Mouse (Mus musculus) liver, adult (tissue): ENCODE measurements around the gene Dzip1l.

Source experiments
- GATA4 ChIP-seq: IDR thresholded peaks from 2 replicates; pipeline ENCODE4 v1.6.1; 2014; ENCODE audit warnings: mild to moderate bottlenecking, low read length; ENCODE audit not compliant: insufficient replicate concordance

Dzip1l gene

DNA sequence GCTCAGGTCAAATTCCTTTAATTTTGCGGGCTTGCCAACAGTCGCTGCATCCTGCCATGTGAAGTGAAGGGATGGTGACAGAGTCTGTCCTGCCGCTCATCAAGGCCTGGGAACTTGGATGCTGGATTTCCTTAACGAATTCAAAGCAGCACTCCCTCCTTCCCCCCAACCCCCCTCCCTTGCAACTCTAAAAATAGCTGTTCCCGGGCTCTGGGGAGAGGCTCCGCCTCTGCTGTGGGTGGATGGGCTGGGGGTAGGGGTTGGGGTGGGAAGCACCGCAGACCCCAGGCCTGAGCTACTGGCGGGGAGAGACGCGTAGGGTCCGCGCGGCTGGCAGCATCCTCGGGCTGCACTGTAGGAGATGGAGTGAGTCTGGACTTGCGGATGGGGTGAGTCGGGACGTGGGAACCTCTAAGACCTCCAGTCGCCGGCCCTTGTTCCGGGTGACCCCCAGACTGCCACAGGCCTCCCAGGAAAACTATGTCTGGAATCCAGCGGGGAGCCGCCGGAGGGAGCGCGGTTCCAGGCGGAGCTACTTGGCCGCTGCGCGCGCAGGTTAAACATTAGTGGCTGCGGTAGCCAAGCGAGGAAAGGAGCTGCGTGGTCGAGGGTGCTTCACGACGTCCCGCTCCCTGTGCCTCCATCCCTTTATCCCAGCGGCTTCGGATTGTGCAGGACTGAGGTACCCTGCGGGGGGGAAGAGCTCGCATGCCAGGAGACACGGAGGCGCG, at the start of gene Dzip1l:
Gene Dzip1l (plus strand): TSS at position 216 of the 731 bp plus-strand sequence.
- TF ChIP-seq GATA4, result no peak

DNA sequence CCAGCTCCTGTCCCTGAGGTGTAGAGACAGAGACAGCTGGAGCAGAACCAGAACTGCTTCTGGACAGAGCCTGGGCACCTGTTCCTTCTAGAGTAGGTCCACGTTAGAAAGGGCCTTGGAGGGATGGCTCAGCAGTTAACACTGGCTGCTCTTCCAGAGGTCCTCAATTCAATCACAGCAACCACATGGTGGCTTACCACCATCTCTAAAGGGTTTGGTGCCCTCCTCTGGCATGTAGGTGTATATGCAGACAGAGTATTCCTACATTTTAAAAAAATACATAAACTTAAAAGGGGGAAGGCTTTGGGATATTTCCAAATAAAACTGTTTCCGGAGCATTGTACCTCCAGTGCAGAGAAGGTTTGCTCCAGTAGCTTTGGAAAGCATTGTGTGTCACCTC, 48.6 kb upstream of the Dzip1l start:
- TF ChIP-seq GATA4, result no peak

DNA sequence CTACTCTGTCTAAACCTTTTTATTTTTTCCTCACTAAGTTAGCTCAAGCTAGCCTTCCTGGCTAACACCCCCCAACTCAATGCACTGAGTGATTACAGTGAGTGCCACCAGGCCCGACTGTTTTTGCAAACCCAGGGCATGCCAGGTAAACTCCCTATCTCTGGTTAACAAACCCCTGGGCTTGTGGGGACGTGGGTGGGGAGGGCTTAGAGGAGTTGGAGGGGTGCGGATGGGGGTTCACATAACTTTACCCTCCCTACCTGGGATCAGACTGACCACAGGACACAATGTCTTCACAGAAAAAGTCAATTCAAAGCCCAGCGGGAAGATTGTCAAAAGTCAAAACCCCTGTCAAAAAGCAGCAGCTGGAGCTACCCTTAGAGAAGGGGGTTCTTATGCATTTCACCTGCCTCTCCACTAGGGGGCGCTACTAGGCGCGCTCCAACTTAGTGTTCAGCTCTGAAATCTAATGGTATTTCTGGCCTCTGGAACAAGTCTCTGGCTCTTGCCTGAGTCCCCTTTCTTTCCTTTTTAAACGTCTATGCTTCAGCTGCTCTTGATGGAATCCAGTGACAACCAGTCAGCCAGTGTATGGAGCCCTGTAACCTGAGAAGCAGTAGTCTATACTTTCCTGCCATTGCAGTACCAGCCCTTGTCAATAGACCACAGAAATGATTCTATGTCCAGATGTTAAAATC, 41.6 kb upstream of the Dzip1l start:
- TF ChIP-seq GATA4, result no peak

DNA sequence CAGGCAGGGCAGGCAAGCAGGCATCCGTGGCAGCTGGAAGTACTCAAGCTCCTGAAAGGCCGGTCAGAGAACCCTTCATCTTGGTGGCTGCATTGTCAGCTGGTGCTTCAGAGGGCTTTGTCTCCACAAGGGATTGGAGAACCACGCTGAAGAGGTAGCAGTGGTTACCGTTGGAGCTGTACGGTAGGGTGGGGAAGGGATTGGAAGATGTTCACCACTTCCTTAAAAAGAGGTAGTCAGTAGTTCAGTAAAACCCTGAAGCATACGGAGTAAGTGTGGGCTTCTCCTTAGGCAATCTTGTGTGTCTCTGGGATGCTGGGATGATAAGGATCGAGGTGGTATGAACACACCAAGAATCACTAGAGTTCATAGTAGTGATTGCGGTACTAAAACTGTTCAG, 38.2 kb upstream of the Dzip1l start:
- TF ChIP-seq GATA4, result no peak

DNA sequence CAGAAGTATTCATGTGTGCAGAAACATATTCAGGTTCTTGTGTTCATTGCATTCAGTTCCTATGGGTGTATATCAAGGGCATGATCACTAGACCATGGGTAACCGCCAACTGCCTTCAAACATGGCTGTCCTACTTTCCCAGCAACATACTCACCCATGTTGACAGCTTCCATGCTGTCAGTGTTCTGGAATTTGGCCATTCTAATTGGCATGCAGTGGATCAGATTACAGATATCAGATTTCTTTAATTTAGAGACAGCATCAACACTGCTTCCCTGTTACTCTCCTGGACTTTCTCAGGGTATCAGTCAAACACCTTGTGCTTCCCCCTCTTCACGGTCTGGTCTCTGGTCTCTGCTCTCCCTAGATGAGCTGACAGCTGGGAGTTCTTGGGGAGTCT, 25.7 kb upstream of the Dzip1l start:
- no peak for TF ChIP-seq GATA4

DNA sequence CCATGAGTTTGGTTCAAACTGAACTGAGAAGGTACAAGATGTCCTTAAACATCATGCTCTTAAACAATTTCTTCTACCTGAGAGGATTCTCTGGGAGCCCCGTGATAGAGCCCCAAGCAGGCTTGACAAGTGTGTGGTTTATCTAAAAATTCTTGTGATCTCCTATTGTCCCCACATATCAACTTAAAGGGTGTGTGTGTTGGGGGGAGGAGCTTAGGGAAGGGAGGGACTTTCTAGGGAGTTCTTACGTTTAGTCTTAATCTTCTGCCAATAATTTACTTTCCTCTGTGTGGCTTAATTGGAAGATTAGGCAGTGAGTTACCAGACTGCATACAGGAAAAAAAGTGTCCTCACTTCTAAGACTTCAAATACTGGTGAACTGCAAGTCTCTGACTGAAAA, 17.1 kb upstream of the Dzip1l start, which contains the start of gene A4gnt:
Gene A4gnt (plus strand): TSS at position 301 of the 400 bp plus-strand sequence.
- no peak for TF ChIP-seq GATA4

DNA sequence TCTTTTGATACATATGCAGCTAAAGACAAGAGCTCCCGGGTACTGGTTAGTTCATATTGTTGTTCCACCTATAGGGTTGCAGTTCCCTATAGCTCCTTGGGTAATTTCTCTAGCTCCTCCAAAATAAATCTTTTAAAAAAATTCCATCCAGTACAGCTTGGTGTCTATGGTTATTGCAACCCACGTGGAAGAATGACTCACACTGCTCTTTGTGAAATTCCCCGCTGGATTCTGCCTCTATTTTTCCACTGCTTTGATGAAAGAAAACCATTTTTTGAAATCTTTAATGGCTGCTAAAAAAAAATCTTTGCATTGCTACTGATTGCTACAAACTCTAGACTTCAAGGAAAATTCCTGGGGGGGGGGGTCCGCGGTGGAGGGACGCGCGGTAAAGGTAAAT, 9.6 kb upstream of the Dzip1l start:
- no peak for TF ChIP-seq GATA4

DNA sequence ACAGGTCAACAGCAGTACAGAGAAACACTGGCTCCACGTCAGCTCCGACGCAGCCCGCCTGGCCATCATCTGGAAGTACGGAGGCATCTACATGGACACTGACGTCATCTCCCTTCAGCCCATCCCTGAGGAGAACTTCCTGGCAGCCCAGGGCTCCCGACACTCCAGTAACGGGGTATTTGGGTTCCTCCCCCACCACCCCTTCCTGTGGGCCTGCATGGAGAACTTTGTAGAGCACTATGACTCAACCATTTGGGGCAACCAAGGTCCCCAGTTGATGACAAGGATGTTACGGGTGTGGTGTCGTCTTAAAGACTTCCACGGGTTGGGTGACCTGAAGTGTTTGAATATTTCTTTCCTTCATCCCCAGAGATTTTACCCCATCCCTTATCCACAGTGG, 9.1 kb upstream of the Dzip1l start:
- no peak for TF ChIP-seq GATA4

DNA sequence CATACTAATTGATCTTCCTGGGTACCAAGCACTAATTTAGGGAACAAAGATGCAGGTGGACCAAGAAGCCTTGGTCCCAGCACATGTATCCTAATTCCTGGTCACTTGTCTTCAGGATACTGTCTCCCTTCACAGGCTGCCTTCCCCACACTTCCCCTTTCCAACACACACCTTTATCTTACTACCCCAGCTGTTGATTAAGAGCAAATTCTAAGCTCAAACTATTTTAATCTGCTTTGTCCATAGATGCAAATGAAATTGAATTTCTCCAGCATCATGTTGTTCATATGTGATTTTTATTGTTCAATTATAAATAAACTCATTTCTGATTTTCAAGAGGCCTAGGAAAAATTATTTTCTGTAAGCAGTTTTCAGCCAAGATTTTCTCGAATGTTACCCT, 7.3 kb upstream of the Dzip1l start:
- TF ChIP-seq GATA4, result no peak

DNA sequence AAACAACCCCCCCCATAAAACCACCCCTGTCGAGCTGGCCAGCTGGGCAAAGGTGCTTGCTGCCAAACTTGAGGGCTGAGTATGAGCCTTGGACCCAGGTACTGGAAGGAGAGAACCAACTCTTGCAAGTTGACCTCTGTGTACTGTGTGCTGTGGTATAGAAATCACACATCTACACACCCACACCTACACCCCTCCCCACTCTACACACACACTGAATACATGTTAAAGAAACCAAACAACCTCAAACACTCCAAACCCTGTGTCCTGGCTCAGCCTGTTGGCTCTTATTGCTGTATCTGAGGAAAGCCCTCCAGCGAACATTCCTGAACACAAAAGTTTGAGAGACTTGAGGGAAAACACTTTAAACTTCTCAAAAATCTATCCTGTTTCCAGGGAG, 6.3 kb upstream of the Dzip1l start:
- TF ChIP-seq GATA4, result no peak

DNA sequence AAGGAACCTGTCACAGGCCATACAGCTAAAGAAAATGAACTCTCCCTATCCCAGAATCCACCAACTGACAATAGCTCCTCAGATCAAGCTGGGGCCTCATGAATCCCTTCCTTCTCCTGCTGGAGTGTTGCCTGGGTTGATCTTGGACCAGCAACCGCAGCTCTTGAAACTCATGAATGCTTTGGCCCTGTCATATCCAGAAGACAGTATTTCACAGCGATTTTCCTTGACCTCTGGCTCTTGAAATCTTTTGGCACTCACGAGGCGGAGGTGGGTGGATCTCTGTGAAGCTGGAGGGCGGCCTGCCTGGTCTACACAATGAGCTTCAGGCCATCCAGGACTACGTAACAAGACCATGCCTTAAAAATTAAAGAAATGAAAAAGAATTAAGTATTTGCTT, 5.2 kb upstream of the Dzip1l start:
- no peak for TF ChIP-seq GATA4

DNA sequence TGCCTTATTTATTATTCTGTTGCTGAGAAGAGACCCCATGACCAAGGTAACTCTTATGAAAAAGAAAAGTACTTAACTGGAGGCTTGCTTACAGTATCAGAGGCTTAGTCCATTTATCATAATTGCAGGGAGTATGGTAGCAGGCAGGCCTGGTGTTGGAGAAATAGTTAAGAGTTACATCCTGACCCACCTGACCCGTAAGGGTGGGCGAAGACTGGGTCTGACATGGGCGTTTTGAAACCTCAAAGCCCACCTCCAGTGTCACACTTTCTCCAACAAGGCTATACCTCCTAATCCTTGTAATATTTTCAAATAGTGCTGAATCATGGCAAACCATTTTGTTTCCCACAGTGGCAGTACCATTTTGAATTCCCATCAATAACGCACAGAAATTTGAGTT, 715 bp upstream of the Dzip1l start:
- no peak for TF ChIP-seq GATA4

DNA sequence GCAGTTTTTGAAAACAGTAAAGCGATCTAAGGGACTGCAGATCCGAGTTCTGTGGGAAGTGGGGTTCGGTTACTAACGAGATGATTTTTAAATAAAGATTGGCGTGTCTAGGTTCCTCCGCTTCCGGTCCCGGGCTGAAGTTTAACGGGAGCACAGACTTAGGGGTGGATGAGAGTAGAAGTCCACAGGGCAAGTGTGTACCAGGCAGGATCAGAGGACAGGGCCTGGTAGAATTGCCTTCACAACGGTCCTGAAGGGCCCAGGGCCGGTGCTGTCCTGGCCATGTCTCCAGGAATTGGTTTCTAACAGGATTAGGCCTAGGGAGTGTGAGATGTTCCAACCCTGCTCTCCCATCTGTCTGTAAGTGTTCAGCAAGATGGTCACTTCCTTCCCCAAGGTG, 775 bp downstream of the Dzip1l start:
- TF ChIP-seq GATA4, result no peak

DNA sequence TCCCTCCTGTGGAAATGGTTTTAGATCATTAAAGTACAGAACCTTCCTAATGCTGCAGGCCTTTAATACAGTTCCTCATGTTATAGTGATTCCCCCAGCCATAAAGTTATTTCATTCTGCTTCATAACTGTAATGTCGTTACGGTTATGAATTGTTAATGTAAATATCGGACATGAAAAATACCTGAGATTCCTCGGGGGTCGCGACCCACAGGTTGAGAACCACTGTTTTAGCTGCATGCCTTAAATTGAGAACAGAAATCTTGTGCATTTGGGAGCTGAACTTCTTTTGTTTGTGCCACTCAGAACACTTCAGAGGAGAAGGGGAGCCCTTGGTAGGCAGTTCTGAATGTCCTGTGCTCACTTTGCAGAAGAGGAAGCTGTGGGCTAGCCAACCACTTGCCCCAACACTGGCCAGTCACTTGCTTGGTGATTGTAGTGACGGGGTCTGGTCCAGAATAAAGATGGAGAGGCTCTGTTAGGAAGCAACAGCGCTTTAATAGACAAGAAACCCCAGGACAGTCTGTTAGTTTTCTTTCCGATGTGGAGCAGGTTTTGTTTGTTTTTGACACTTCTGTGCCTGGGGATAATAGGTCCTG, 1.3 kb downstream of the Dzip1l start:
- no peak for TF ChIP-seq GATA4

DNA sequence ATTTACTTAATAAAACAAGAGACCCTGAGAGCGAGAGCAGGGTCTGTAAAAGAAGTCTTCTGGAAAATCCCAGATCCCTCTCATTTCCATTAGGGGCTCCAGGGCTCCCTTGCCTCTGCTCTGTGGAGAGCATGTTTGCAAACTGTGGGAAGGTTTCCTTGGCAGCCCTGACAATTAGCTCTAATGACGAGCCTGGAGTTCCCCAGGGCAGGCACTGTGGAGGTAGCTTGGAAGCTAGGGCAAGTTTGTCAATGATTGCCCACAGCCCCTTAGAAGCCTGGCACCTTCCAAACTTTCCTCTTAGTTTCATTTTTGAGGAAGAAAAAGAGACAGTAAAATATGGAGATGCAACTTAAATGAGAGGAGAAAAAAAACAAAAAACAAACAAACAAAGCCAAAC, 2.5 kb downstream of the Dzip1l start:
- TF ChIP-seq GATA4, result no peak

DNA sequence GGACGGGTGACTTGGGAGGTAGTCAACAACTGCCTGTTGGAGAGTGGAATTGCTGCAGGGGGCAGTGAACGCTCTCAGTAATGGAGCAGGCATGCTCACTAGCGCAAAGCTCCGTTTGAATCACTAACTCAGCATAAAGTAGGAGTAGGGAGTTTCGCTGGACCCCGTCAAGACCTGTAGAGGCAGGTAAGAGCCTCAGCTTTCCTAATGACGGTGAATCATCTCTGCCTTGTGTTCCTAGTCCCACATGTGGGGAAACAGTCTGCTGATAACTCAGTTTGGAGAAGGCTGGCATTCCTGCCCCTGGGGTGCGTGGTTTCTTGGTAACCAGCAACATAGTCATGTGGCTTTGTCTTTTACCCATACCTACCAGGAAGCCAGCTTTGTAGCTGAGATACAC, 3.0 kb downstream of the Dzip1l start:
- TF ChIP-seq GATA4, result no peak
